Comparison of ENCODE assay signal across 8 mouse cellular contexts in the genomic region with DNA sequence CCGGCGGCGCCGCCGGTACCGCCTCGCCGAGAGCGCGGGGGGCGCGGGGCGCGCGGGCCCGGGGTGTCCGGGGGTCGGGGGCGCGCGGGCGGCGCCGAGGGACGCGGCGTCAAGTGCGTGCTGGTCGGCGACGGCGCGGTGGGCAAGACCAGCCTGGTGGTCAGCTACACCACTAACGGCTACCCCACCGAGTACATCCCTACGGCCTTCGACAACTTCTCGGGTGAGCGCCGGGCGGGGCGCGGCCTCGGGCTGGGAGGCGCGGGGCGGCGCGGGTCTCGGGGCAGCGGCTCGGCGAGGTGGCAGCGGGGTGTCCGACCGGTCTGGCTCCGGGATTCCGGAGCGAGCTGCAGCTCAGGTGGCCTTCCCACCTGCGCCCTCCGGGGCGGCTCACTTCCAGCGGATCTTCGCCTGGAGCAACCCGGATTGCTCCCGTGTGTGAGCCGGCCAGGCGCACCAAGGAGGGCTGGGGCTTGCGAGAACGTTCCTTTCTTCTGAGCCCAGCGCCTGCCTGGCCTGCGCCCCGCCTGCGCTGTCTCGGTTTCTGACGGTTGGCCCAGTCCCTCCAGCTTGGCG. TPM values are rescaled to one million over a fixed set of nuclear protein-coding genes. Genes with fewer than 3 reads are reported as not detected.
DNase-seq lines count a peak whose midpoint lies in the region; ATAC-seq lines count a peak whose summit lies in the region.

No protein-coding gene starts in this region.

- H3K4me3 ChIP-seq in intestine, embryonic 14.5 days (ENCODE audit: low read depth, low read length), result peak overlapping the region; percentile 75
- H3K4me3 ChIP-seq in limb, embryonic 15.5 days, result peak overlapping the region; percentile 82
- H3K4me3 ChIP-seq in midbrain, embryonic 16.5 days (ENCODE audit: low read depth, low read length), result peak overlapping the region; percentile 85

- WGBS in intestine, embryonic 14.5 days, result under 1% methylated on average over 46 of the region's 77 CpGs
- under 1% methylated on average over 67 of the region's 77 CpGs for WGBS in limb, embryonic 15.5 days
- under 1% methylated on average over 62 of the region's 77 CpGs for WGBS in midbrain, embryonic 16.5 days

- peak; percentile 74 for ATAC-seq in intestine, embryonic 14.5 days (replicated peaks; ENCODE audit: low FRiP score, low TSS enrichment, low read depth)
- ATAC-seq in limb, embryonic 15.5 days (ENCODE audit: insufficient number of reproducible peaks, low FRiP score, low TSS enrichment, low read depth), result peak; percentile 48; the same call in 1 of the 2 replicates
- peak; percentile 81 for ATAC-seq in midbrain, embryonic 16.5 days

- peak overlapping the region; percentile 71 for H3K4me2 ChIP-seq in intestine, embryonic 14.5 days (ENCODE audit: low read length)
- H3K4me2 ChIP-seq in limb, embryonic 15.5 days, result peak overlapping the region; percentile 62
- peak overlapping the region; percentile 83 for H3K4me2 ChIP-seq in midbrain, embryonic 16.5 days (ENCODE audit: low read length)

- H3K36me3 ChIP-seq in intestine, embryonic 14.5 days (ENCODE audit: control insufficient read depth, insufficient read depth, low read length), result peaks cover 17% of the 10 kb centered on the region
- peaks cover 28% of the 10 kb centered on the region for H3K36me3 ChIP-seq in limb, embryonic 15.5 days
- H3K36me3 ChIP-seq in midbrain, embryonic 16.5 days (ENCODE audit: control insufficient read depth, insufficient read depth, low read length), result peaks cover 9% of the 10 kb centered on the region

- peak overlapping the region; percentile 85 for H3K9ac ChIP-seq in intestine, embryonic 14.5 days (ENCODE audit: low read length)
- H3K9ac ChIP-seq in limb, embryonic 15.5 days, result peak overlapping the region; percentile 95
- peak overlapping the region; percentile 95 for H3K9ac ChIP-seq in midbrain, embryonic 16.5 days (ENCODE audit: low read depth, low read length)

- no peaks in the 10 kb centered on the region for H3K27me3 ChIP-seq in intestine, embryonic 14.5 days (replicated peaks; ENCODE audit: control insufficient read depth, insufficient read depth, low read length)
- no peaks in the 10 kb centered on the region for H3K27me3 ChIP-seq in limb, embryonic 15.5 days
- H3K27me3 ChIP-seq in midbrain, embryonic 16.5 days (ENCODE audit: control insufficient read depth, insufficient read depth, low read depth, low read length), result no peaks in the 10 kb centered on the region

- H3K9me3 ChIP-seq in intestine, embryonic 14.5 days (ENCODE audit: control insufficient read depth, low read length), result no peaks in the 10 kb centered on the region
- no peaks in the 10 kb centered on the region for H3K9me3 ChIP-seq in limb, embryonic 15.5 days
- H3K9me3 ChIP-seq in midbrain, embryonic 16.5 days (replicated peaks; ENCODE audit: control insufficient read depth, low read length, poor library complexity, severe bottlenecking), result no peaks in the 10 kb centered on the region

- H3K27ac ChIP-seq in intestine, embryonic 14.5 days (ENCODE audit: low read depth), result peak overlapping the region; percentile 85
- peak overlapping the region; percentile 92 for H3K27ac ChIP-seq in limb, embryonic 15.5 days
- peak overlapping the region; percentile 94 for H3K27ac ChIP-seq in midbrain, embryonic 16.5 days (ENCODE audit: low read length)

- DNase-seq in left cerebral cortex, adult 18-20 months (ENCODE audit: low spot score in 2 of 2), result peak; percentile 47 to 63
- DNase-seq in left cerebral cortex, adult 11 months (ENCODE audit: low spot score), result no peak
- peak; percentile 82 to 84 for DNase-seq in cerebellum, postnatal 25 days
- peak; percentile 62 for DNase-seq in gastrocnemius, postnatal 10 days
- DNase-seq in intestine, embryonic 14.5 days (ENCODE audit: low spot score), result peak; percentile 89
- peak; percentile 62 for DNase-seq in urinary bladder, postnatal 14 days (ENCODE audit: low spot score)

- H3K4me1 ChIP-seq in intestine, embryonic 14.5 days (replicated peaks; ENCODE audit: control insufficient read depth, insufficient read depth, low read length), result peaks cover 23% of the 10 kb centered on the region
- H3K4me1 ChIP-seq in limb, embryonic 15.5 days, result peaks cover 24% of the 10 kb centered on the region
- peaks cover 19% of the 10 kb centered on the region for H3K4me1 ChIP-seq in midbrain, embryonic 16.5 days (ENCODE audit: control insufficient read depth, insufficient read depth, low read length)

RNA-seq across cellular contexts. Expression of a gene that starts 0.4 kb away (rescaled TPM):
- total RNA-seq in left cerebral cortex, adult 18-20 months (2021), result 10 to 100 TPM; 37.7 to 43.3 TPM
- 1 to 10 TPM; 4.1 to 4.7 TPM for total RNA-seq in gastrocnemius, postnatal 10 days (2021)
- 8.0 and 8.3 TPM in 2 replicates for polyA plus RNA-seq in intestine, embryonic 14.5 days (2014; fragmentation: Nextera tagmentation; extraction: Ambion mirVana)
- polyA plus RNA-seq in limb, embryonic 15.5 days (2015; fragmentation: Nextera tagmentation; extraction: Ambion mirVana), result 10.8 and 10.9 TPM in 2 replicates
- 10.1 and 13.2 TPM in 2 replicates for polyA plus RNA-seq in midbrain, embryonic 16.5 days (2015; fragmentation: Nextera tagmentation; extraction: Ambion mirVana)
